Mouse (Mus musculus): Measurements from ENCODE around the gene Vwf.

DNA sequence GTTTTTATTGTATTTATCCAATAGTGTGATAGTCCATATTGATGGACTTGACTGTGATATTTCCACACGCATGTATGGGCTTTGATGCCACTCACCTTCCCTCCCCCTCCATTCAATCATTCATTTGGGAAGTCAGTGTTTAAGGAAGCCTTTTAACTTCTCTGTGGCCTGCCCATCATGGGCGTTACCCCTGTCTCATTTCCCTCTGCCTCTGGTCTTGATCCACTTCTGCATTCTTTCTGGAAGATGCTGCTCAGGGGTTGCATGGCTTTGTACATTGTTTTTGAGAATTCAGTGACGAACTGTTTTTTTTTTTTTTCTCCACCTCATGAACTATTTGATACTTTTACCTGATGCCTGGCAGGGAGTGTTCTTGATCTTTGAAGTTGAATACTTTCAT, 104.8 kb downstream of the Vwf start:
- TF ChIP-seq POLR2A (IDR thresholded peaks at IDR 0.05; ENCODE audit: insufficient read depth, low read depth, low read length) (no peak), CTCF (IDR thresholded peaks at IDR 0.05; ENCODE audit: insufficient read depth, low read depth, low read length) (no peak)
